Mouse (Mus musculus) liver, embryonic 14.5 days (tissue): ENCODE measurements around the gene Ccdc122.
"Not testable (repeated sequence)": the region's sequence is repeated elsewhere in the genome, so short reads cannot be mapped to it uniquely, and the experiment has no call there.

Source experiments
- CTCF ChIP-seq: IDR thresholded peaks from 2 replicates; pipeline ENCODE4 v1.5.1; 2016; ENCODE audit warnings: antibody characterized with exemption, low read depth, control low read depth
- EP300 ChIP-seq: IDR thresholded peaks from 2 replicates; pipeline ENCODE4 v1.6.1; 2016; ENCODE audit warnings: antibody characterized with exemption, low read depth

DNA sequence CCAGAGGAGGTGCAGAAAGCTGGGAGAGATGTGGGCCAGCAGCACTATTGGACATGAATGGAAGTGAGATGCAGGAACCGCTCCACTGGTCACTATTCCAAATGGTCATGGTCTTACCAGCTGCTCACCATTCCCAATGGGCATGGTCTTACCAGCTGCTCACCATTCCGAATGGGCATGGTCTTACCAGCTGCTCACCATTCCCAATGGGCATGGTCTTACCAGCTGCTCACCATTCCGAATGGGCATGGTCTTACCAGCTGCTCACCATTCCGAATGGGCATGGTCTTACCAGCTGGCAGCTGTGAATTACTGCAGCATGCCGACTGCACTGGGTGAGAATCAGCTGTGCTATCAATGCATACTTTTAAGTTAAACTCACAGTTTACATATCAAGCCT lies 74.0 kb downstream of the Ccdc122 start:
- not testable (repeated sequence) for TF ChIP-seq CTCF, EP300
